ENCODE assay signal across 9 mouse cellular contexts in the genomic region with DNA sequence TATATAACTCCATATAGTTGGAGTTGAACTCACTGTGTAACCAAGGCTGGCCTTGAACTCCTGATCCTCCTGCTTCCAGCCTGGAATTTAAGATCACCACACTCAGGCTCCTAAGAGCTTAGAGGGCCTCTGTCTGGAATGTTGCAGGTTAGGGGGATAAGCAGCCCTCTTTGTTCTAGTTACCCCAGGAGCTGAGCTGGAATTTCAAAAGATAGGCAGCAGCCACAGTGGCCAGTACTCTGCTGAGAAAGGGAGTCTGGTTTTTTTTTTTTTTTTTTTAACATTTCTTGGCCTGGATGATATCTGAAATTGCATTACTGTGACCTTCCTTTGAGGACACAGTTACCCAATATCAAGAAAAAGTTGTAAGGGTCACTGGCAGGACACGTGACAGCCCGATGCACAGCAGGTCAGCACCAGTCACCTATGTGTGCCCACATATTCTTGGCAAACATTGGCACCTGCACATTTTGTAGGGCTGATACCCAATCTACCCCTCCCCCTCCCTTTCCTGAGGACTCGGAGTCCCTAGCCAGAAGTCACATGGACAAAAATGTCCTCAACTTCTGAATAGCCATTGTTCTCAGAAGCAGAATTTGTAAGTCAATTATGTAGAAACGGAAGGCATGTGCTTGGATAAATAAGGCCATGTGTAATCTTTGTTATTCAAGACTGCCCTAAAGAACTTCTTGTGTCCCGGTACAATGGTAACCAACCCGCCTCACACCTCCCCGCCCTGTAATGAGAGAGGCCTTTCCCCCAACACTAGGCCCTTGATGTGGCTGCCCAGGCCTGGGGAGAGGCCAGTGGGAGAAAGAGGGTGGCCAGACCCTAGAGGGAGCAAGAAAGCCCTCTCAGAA. TPM values are rescaled to one million over a fixed set of nuclear protein-coding genes. Genes with fewer than 3 reads are reported as not detected.
DNase-seq lines count a peak whose midpoint lies in the region; ATAC-seq and TF ChIP-seq lines count a peak whose summit lies in the region.
"Had no signal": no experiment of that assay in that cellular context is flagged by ENCODE, and none has a peak within 500 bp of the region (broad histone marks: within the 10 kb centered on the region; RNA-seq: fewer than 3 reads in every experiment).

No protein-coding gene starts in this region.

- H3K9ac ChIP-seq in intestine, embryonic 15.5 days = no peak overlapping the region
- no peak overlapping the region for H3K9ac ChIP-seq in stomach, postnatal 0 days (ENCODE audit: low read length)

- peaks cover 2% of the 10 kb centered on the region; the same call in 1 of the 2 replicates for H3K4me1 ChIP-seq in intestine, embryonic 15.5 days (replicated peaks)
- peaks cover 13% of the 10 kb centered on the region for H3K4me1 ChIP-seq in lung, adult 2 months (ENCODE audit: control insufficient read depth, insufficient read depth, low read length)
- H3K4me1 ChIP-seq in stomach, postnatal 0 days (replicated peaks; ENCODE audit: control insufficient read depth, insufficient read depth) = no peaks in the 10 kb centered on the region

- H3K9me3 ChIP-seq in intestine, embryonic 15.5 days = no peaks in the 10 kb centered on the region
- no peaks in the 10 kb centered on the region for H3K9me3 ChIP-seq in stomach, postnatal 0 days (ENCODE audit: control insufficient read depth, low read length)

- H3K4me3 ChIP-seq in intestine, embryonic 15.5 days (replicated peaks) = no peak overlapping the region
- no peak overlapping the region for H3K4me3 ChIP-seq in lung, adult 2 months (replicated peaks; ENCODE audit: extremely low read depth, low read depth, low read length)
- H3K4me3 ChIP-seq in stomach, postnatal 0 days (ENCODE audit: low read depth, low read length) = no peak overlapping the region
- H3K4me3 ChIP-seq: myocyte had no signal

- DNase-seq in frontal cortex, postnatal 25 days (ENCODE audit: low spot score in 2 of 2) = no peak
- DNase-seq in adrenal gland, postnatal 25 days = peak; percentile 15
- peak; percentile 53 for DNase-seq in lung, adult 2 months
- DNase-seq in stomach, postnatal 0 days (ENCODE audit: low spot score) = peak; percentile 76
- no peak for DNase-seq in cerebellum, adult 8-10 months

- H3K27me3 ChIP-seq in intestine, embryonic 15.5 days (replicated peaks) = no peaks in the 10 kb centered on the region
- H3K27me3 ChIP-seq in stomach, postnatal 0 days (ENCODE audit: control insufficient read depth, insufficient read depth, low read length) = no peaks in the 10 kb centered on the region

- WGBS in intestine, embryonic 15.5 days = 59% methylated on average over 7 of the region's 7 CpGs
- 26% methylated on average over 7 of the region's 7 CpGs for WGBS in lung, adult 2 months
- 45% methylated on average over 7 of the region's 7 CpGs for WGBS in stomach, postnatal 0 days

- no peak for TF ChIP-seq CTCF in lung, adult 2 months (IDR thresholded peaks at IDR 0.05; ENCODE audit: insufficient read depth, low read length)
- TF ChIP-seq CTCF in stomach, postnatal 0 days (IDR thresholded peaks at IDR 0.05; ENCODE audit: low read depth) = 0 out of 2 replicates have a peak, but pooled peaks have one; percentile 13

- no peak for TF ChIP-seq EP300 in stomach, postnatal 0 days (optimal IDR thresholded peaks at IDR 0.05)

- TF ChIP-seq POLR2A in lung, adult 2 months (IDR thresholded peaks at IDR 0.05; ENCODE audit: borderline replicate concordance, extremely low read depth, low read depth, low read length) = no peak

- H3K4me2 ChIP-seq in intestine, embryonic 15.5 days (replicated peaks) = no peak overlapping the region
- H3K4me2 ChIP-seq in stomach, postnatal 0 days (replicated peaks; ENCODE audit: low read depth) = no peak overlapping the region

- peak overlapping the region; percentile 66 for H3K27ac ChIP-seq in intestine, embryonic 15.5 days
- H3K27ac ChIP-seq in stomach, postnatal 0 days (replicated peaks) = peak overlapping the region; percentile 84

- peak; percentile 87 for ATAC-seq in frontal cortex, adult (ENCODE audit: low TSS enrichment)
- ATAC-seq in granulocyte monocyte progenitor cell, adult 5-6 weeks (replicated peaks; ENCODE audit: poor library complexity, severe bottlenecking) = peak; percentile 13; the same call in 1 of the 2 replicates
- ATAC-seq in intestine, embryonic 15.5 days = no peak
- peak; percentile 78 for ATAC-seq in stomach, postnatal 0 days (ENCODE audit: low FRiP score, low TSS enrichment)

- no peaks in the 10 kb centered on the region for H3K36me3 ChIP-seq in intestine, embryonic 15.5 days
- H3K36me3 ChIP-seq in stomach, postnatal 0 days (ENCODE audit: control insufficient read depth, insufficient read depth, low read length) = no peaks in the 10 kb centered on the region

RNA-seq across cellular contexts. Expression of gene Adipor2, which starts 1.1 kb away (rescaled TPM):
- 139 and 144 TPM in 2 replicates for total RNA-seq in adrenal gland, postnatal 25 days (2021)
- 58.4 and 62.3 TPM in 2 replicates for total RNA-seq in granulocyte monocyte progenitor cell, adult 5-6 weeks (2014; fragmentation: Nextera tagmentation)
- 75.4 and 85.1 TPM in 2 replicates for total RNA-seq in granulocyte monocyte progenitor cell, adult 5-6 weeks (2017)
- polyA plus RNA-seq in intestine, embryonic 15.5 days (2015; fragmentation: Nextera tagmentation; extraction: Ambion mirVana) = 101 and 111 TPM in 2 replicates
- 63.6 and 81.0 TPM in 2 replicates for polyA plus RNA-seq in lung, adult 2 months (2012; rRNA removed)
- 80.7 and 90.5 TPM in 2 replicates for polyA plus RNA-seq in stomach, postnatal 0 days (2015; fragmentation: Nextera tagmentation; extraction: Ambion mirVana)

Comparison
In these comparisons a context has a peak if more than half of its experiments do, and no peak if none do; other contexts are left out.
1. DNase-seq: peak in adrenal gland, postnatal 25 days (single experiment), lung, adult 2 months (single experiment) and stomach, postnatal 0 days (single experiment); none in frontal cortex, postnatal 25 days (0 of 2) and cerebellum, adult 8-10 months (single experiment).